Mouse (Mus musculus): Measurements from ENCODE around the gene Olfr905. TPM values are rescaled to one million over a fixed set of nuclear protein-coding genes. Genes with fewer than 3 reads are reported as not detected.

Olfr905 gene
- not detected in 2 replicates for total RNA-seq (2021)
- long read RNA-seq, experiment 1 = 0 reads
- long read RNA-seq, experiment 2 = 0 reads

DNA sequence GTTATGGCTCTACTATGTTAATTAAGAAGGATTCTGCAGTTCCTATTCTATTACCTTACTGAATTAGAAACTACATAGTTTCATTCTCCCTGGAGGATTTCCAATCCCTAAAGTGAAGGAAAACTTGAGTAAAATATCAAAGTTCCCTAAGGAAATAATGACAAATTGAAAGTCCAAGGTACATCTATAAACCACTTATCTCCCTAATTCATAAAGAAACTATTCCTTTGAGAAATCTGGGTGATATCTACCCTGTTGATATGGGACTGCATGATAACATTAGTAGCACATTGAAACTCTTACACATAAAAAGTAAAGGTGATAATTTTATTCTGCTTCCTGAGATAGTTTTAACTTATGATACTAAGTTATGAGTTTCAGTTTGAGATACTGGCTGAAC, at the start of gene Olfr905:
Olfr905 (plus strand) TSS at position 301 of the 400 bp plus-strand sequence.
- no peak for DNase-seq

DNA sequence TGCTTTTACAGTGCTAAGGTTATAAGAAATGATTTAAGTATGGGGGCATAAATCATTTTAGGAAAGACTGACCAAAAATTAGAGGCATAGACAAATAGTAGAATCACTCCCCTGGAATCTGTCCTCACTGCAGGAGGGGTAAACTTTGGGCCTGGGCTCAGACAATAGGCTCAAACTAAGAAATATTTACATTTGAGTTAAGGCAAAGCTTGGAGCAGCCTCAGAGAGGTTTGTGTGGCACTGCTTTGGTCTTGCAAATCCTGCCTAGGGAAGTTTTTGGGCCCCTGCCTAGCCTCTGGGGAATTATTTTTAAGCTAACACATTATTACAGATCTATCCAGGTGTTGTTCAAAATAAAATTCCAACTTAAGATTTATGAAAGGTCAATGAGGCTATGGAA, 47.1 kb upstream of the Olfr905 start:
- DNase-seq = no peak

DNA sequence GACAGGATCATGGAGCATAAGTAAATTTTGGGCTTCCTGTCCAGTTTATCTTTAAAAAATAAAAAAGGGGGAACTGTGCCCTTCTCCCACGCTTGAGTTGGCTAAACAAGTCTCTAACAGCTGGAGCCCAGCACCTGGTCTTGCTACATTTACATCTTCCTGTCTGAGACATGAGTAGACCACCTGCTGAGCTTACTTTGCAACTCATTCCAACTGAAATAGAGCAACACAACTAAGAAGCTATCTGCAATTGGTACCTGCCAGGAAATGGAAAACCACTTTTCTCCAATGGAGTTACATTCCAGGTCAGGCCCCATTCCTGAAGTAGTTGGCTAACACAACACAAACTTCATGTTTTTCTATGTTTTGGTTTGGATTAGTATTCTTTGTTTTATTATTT, 43.9 kb upstream of the Olfr905 start:
- DNase-seq = no peak

DNA sequence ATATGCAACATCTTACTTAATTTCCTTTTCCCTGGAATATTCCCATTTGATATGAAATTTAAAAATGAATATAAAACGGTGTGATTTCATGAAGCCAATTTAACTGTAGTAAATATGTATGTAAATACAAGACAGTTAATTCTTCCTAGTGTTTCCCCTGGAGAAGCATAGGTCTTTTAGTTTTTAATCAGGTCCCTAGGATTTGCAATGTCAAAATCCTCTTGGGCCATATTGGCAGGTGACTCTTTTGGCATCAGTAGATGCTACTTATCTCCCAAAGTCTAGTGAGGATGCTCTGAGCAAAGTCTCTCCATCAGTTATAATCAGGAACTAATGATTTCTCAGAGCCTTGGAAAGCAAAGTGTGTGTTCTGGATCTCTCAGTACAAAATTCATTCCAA, 41.8 kb upstream of the Olfr905 start, which contains the start of gene Olfr901:
Olfr901 (plus strand) TSS at position 301 of the 400 bp plus-strand sequence.
- no peak for DNase-seq

DNA sequence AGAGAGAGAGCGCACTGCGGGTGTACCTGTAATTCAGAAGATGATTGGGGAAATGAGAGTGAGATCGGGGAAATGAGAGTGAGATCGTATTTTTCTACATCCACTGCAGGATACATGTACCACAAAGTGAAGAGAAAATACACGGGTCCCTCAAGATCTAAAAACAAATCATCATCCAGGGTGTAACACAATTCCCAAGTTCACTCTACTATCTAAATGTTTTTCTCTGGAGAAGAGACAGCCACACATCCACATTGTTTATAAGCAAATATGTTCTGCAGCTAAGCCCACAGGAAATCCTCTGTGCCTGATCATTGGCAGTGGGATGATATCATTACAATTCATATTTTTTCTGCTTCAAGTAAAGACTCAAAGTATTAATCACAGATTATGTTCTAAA, 23.6 kb upstream of the Olfr905 start, which contains the start of gene Olfr902:
Olfr902 (plus strand) TSS at position 301 of the 400 bp plus-strand sequence.
- no peak for DNase-seq

DNA sequence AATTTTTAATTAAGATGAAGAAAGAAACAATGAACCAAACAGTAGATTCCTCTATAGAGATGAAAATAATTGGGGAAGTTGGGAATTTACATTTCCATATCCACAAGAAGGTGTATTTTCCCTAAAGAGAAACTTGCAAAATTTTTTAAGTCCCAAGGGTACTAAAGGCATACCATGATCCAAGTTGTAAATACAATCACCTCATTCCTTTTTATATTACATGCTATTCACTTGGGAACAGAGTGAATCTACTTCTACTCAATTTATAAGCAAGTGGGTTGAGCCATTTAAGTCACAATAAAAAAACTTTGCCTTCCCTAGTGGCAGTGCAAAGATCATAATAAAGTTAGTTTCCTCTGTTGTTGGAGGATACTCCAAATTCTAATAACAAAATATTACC, 8.1 kb upstream of the Olfr905 start, which contains the start of gene Olfr904:
Olfr904 (plus strand) TSS at position 301 of the 400 bp plus-strand sequence.
- no peak for DNase-seq

DNA sequence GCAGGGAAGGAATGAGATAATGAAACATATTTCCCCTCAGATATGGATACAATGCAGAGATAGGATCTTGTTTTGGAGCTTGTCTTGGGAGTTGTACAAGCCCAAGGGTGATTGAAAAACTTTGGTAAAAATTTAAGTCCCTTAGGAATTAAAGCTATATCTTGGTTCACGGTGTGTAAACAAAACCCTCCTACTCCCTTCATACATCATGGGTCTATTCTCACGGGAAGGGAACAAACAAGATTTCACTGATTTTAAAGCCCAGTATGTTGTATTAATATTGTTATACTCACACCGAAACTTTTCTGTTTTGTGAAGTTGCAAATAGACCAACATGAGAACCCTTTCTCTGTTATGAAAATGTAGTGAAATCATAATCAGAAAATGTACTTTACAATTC, 15.9 kb downstream of the Olfr905 start, which contains the start of gene Olfr906:
Olfr906 (plus strand) TSS at position 301 of the 400 bp plus-strand sequence.
- DNase-seq = no peak

DNA sequence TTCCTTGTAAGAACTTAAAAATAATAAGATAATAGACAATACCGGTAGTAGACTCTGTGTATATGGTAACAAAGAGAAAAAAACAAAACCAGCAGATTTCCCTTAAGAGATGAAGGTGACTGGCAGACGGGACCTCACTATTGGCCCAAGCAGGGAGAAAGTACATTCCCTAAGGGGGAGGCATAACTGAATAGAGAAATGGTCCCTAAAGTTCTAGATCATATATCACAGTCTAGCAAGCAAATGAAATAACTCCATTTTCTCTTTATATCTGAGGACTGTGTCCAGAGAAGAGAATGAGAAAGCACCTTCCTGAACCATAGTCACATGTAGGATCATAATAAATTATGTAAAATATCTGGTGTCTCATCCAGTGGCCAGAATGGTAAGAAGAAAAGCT, 24.6 kb downstream of the Olfr905 start, which contains the start of gene Olfr907:
Olfr907 (plus strand) TSS at position 301 of the 400 bp plus-strand sequence.
- DNase-seq = no peak

DNA sequence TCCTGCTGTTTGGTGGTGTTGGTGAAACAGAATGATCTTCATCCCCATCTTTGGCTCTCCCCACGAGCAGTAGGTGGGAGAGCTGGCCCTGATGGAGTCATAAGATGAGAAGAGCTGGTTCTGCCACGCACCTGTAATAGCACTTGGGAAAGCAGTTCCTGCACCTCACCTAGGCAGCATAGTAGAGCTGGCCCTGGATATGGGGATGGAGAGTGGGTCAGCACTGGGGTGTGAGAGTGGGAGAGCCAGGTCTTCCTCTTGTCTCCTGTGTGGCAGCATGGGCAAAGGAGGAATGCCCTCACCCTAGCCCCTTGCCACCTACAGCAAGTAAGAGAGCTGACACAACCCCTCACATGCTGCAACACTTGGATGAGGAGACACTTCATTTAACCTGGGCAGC, 41.4 kb downstream of the Olfr905 start:
- no peak for DNase-seq

DNA sequence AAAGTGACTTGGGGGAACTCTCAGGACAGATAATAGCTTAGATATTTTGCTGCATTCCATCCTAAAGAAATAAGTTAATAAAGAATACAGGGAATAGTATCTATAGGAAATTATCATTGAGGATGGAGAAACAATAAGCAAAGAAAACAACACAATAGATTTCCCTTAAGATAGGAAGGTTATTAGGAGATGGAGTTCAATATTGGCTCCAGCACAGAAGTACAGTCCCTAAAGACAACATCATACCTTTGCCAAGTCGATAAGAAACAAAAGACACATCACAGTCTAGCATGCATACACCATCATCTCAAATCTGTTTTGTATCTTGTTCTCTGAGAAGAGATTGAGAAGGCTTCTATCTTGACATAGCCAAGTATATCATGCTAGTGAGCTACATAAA, 50.4 kb downstream of the Olfr905 start, which contains the start of gene Olfr911-ps1:
Olfr911-ps1 (plus strand) TSS at position 301 of the 400 bp plus-strand sequence.
- no peak for DNase-seq

Other genes with a start within 250 kb of the Olfr905 start
- gene Olfr143, start 218.3 kb upstream of the Olfr905 start, total RNA-seq (2021) = not detected in 2 replicates
- gene Olfr895, start 203.3 kb upstream of the Olfr905 start, total RNA-seq (2021) = not detected in 2 replicates
- not detected in 2 replicates for gene Olfr896-ps1, start 180.0 kb upstream of the Olfr905 start, total RNA-seq (2021)
- gene Olfr25, start 142.0 kb upstream of the Olfr905 start, total RNA-seq (2021) = not detected in 2 replicates
- not detected in 2 replicates for gene Olfr898, start 122.7 kb upstream of the Olfr905 start, total RNA-seq (2021)
- gene Olfr250, start 104.2 kb upstream of the Olfr905 start, total RNA-seq (2021) = not detected in 2 replicates
- gene Olfr251, start 94.0 kb upstream of the Olfr905 start, total RNA-seq (2021) = not detected in 2 replicates
- not detected in 2 replicates for gene Olfr147, start 69.4 kb upstream of the Olfr905 start, total RNA-seq (2021)
- gene Olfr901, start 41.7 kb upstream of the Olfr905 start, total RNA-seq (2021) = not detected in 2 replicates
- gene Olfr902, start 23.5 kb upstream of the Olfr905 start, total RNA-seq (2021) = not detected in 2 replicates
- gene Olfr904, start 8.0 kb upstream of the Olfr905 start, total RNA-seq (2021) = not detected in 2 replicates
- gene Olfr906, start 16.0 kb downstream of the Olfr905 start, total RNA-seq (2021) = not detected in 2 replicates
- gene Olfr907, start 24.7 kb downstream of the Olfr905 start, total RNA-seq (2021) = not detected in 2 replicates
- gene Olfr911-ps1, start 50.5 kb downstream of the Olfr905 start, total RNA-seq (2021) = not detected in 2 replicates
- not detected in 2 replicates for gene Olfr910, start 66.7 kb downstream of the Olfr905 start, total RNA-seq (2021)
- gene Olfr912, start 109.1 kb downstream of the Olfr905 start, total RNA-seq (2021) = not detected in 2 replicates
- gene Olfr913, start 121.7 kb downstream of the Olfr905 start, total RNA-seq (2021) = not detected in 2 replicates
- not detected in 2 replicates for gene Olfr914, start 134.0 kb downstream of the Olfr905 start, total RNA-seq (2021)
- not detected in 2 replicates for gene Olfr916, start 188.8 kb downstream of the Olfr905 start, total RNA-seq (2021)
- not detected in 2 replicates for gene Olfr917, start 194.7 kb downstream of the Olfr905 start, total RNA-seq (2021)
- not detected in 2 replicates for gene Olfr918, start 203.5 kb downstream of the Olfr905 start, total RNA-seq (2021)
- gene Olfr919, start 232.6 kb downstream of the Olfr905 start, total RNA-seq (2021) = not detected in 2 replicates
- gene Vwa5a, start 247.2 kb downstream of the Olfr905 start, total RNA-seq (2021) = 35.2 and 35.3 TPM in 2 replicates